Mouse (Mus musculus): ENCODE data around the gene B4galt2.

B4galt2 gene

GRCm38 (mm10) chr4:117882701-117883691 is at the start of gene B4galt2:
Gene B4galt2 (minus strand): TSS chr4:117883487.
- DNase-seq (ENCODE audit: low read depth, low spot score), result peak; percentile 51

- peak; percentile 43 for DNase-seq (ENCODE audit: low read depth, low spot score)
These were observed 46.1 kb upstream of the B4galt2 start, which contains the start of gene Artn for GRCm38 (mm10) chr4:117929391-117929881. Gene Artn (minus strand): TSS chr4:117929763.

GRCm38 (mm10) chr4:117928699-117929241 is 45.5 kb upstream of the B4galt2 start:
- peak; percentile 47 for DNase-seq (ENCODE audit: low read depth, low spot score)

- peak; percentile 75 for DNase-seq (ENCODE audit: low read depth, low spot score)
These were observed 44.9 kb upstream of the B4galt2 start for GRCm38 (mm10) chr4:117928234-117928633.

GRCm38 (mm10) chr4:117926545-117927482 is 43.5 kb upstream of the B4galt2 start:
- peak; percentile 68 for DNase-seq (ENCODE audit: low read depth, low spot score)

DNA sequence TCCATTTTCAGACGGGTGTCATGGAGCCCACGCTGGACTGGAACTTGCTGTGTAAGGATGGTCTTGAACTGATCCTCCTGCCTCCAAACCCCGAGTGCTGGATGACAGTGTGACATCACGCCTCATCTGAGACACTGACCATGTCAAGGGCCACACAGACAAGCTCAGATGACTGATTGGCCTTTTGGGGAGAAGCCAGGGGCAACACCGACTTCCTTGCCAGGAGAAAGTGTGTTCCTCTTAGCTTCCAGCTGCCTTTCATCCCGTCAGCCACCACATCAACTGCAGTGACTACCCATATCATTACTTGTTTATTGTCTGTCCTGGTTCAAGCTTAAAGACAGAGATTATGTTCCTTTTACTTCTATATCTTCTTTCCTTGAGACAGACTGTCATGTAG is 41.6 kb upstream of the B4galt2 start:
- DNase-seq (ENCODE audit: low read depth, low spot score), result no peak

- no peak for DNase-seq (ENCODE audit: low read depth, low spot score)
These were observed 40.2 kb upstream of the B4galt2 start for GRCm38 (mm10) chr4:117923450-117923849.

GRCm38 (mm10) chr4:117921358-117921757 is 38.1 kb upstream of the B4galt2 start:
- DNase-seq (ENCODE audit: low read depth, low spot score), result no peak

- DNase-seq (ENCODE audit: low read depth, low spot score), result no peak
These were observed 35.5 kb upstream of the B4galt2 start for GRCm38 (mm10) chr4:117918762-117919161.

DNA sequence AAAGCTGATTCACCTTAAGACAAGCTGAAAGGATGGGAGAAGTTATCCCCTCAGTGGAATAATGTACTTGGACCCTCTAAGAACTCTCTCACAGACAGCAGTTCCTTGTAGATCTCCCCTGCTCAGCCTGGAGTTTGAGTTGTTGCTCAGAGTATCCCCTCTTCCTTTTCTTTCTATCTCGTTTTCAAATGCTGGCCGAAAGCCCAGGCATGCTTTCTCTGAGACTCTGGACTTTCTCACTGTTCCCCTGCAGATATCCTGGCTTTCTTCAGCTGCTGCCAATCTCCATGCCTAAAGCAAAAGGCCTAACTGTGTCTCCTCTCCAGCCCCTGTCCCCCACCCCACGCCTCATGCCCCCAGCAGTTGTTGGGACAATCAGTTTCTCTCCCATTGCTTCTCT is 35.0 kb upstream of the B4galt2 start:
- DNase-seq (ENCODE audit: low read depth, low spot score), result no peak

- no peak for DNase-seq (ENCODE audit: low read depth, low spot score)
These were observed 34.6 kb upstream of the B4galt2 start for GRCm38 (mm10) chr4:117917847-117918246.

GRCm38 (mm10) chr4:117917402-117917801 is 34.1 kb upstream of the B4galt2 start:
- DNase-seq (ENCODE audit: low read depth, low spot score), result no peak

- no peak for DNase-seq (ENCODE audit: low read depth, low spot score)
These were observed 33.1 kb upstream of the B4galt2 start for GRCm38 (mm10) chr4:117916386-117916785.

DNA sequence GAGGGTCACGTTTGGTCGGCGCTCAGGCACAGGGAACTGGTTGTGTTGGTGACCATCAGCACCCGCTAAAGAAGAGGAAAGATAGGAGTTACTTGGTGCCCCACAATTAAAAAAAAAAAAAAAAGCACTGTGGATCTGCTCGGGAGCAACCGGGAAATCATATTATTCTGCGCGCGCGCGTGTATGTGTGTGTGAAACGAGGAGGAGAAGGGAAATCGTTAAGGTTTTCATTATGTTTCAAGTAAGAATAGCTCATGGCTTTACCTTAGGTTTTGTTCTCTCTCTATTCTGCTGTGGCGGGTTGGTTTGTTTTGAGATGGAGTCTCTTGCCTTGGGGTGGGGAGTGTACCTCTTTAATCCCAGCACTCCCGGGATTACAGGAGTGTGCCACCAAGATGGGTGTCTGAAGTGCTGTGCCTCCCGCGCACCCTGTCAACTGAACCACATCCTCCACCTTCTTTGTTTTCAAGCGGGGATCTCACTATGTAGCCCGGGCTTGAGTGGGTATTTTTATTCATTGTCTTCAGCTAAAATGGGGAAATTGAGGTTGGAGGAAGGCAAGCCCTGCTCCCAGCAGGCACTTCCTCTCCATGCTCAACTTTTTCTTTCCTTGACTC is 32.3 kb upstream of the B4galt2 start:
- DNase-seq (ENCODE audit: low read depth, low spot score), result no peak

DNA sequence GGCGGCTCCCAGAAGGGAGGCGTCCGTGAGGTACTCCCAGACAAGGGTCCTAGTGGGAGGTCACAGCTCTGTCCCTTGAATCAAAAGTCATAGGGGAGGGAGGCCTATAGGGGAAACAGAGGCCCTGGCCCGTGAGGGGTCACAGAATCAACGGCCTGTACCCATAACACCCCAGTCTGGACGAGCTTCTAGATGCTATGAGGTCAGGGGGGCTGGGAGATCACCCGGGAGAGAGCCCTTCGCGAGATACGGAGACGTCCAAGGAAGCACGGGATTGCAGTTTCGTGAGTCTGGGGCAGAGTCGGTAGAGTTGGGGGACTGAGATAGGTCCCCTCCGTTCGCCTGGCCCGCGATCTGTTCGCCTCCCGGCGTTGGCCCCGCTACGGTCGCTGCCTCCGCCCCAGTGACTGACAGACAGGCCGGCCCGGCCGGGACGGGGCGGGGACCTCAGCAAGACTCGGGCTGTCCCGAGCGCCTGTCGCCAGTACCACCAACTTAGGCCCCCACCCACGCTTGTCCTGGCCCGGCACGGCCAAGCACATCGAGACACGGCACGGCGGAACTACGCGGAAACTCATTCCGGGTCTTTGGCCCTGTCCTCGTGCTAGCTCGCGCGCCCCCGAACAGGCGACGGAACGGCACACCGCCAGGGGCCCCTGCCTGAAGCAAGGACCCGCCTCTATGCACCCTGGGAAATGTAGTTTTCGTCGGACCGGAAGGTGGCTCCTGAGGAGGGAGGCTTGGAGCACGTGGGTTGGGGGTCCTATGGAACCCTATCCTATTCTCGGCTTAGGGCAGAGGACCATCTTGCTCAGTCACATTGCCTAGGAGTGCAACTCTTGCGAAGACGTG is 31.5 kb upstream of the B4galt2 start, which contains the start of gene Ipo13:
Ipo13 (minus strand) TSS at position 409 of the 852 bp plus-strand sequence.
- peak; percentile 94 for DNase-seq (ENCODE audit: low read depth, low spot score)

- no peak for DNase-seq (ENCODE audit: low read depth, low spot score)
These were observed 30.7 kb upstream of the B4galt2 start for GRCm38 (mm10) chr4:117914031-117914430.

- peak; percentile 51 for DNase-seq (ENCODE audit: low read depth, low spot score)
These were observed 30.1 kb upstream of the B4galt2 start for GRCm38 (mm10) chr4:117913421-117913820.

- no peak for DNase-seq (ENCODE audit: low read depth, low spot score)
These were observed 29.5 kb upstream of the B4galt2 start for GRCm38 (mm10) chr4:117912685-117913273.

DNA sequence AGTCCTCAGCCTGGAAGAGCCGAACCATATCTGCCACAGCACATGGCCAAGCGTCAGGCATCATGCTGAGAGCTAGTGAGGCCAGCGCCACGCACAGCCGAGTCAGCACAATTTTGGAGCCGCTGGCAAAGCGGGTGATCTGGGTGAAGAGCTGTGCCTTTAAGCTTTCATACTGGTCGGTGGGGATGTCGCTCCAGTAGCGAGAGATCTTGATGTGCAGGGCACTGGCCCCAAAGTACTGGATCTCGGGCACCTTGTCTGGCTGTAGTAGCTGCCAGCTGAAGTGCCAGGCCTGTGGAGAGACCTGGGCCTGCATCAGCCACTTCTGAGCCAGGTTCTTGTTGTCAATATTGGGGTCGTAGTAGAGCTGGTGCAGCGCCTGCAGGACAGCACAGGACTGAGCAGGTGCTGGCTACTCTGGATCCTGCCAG is 28.9 kb upstream of the B4galt2 start:
- no peak for DNase-seq (ENCODE audit: low read depth, low spot score)
